Mouse (Mus musculus): Measurements from ENCODE around the gene Hoxd13.

- no peak for TF ChIP-seq EP300 (IDR thresholded peaks at IDR 0.05; ENCODE audit: low read depth)
- no peak for TF ChIP-seq CTCF (IDR thresholded peaks at IDR 0.05; ENCODE audit: low read depth)
Observed at GRCm38 (mm10) chr2:74679596-74679971, 11.5 kb downstream of the Hoxd13 start.
